Mouse (Mus musculus) embryo, embryonic 11.5 days (tissue): ENCODE results near the gene Mybpc1.

Source experiments
- DNase-seq: peaks from one replicate; pipeline ENCODE4 v3.0.0-alpha.2; 2012; ENCODE audit warnings: low read depth, low spot score

The Mybpc1 gene

GRCm38 (mm10) chr10:88604943-88605342 lies at the start of gene Mybpc1:
Gene Mybpc1, minus strand, starts transcription at chr10:88605152.
- peak; percentile 50 for DNase-seq

- no peak for DNase-seq
These were observed 40.5 kb upstream of the Mybpc1 start for GRCm38 (mm10) chr10:88645448-88645847.

- DNase-seq, result no peak
These were observed 26.5 kb upstream of the Mybpc1 start for GRCm38 (mm10) chr10:88631330-88631953.

GRCm38 (mm10) chr10:88630663-88631329 lies 25.8 kb upstream of the Mybpc1 start:
- DNase-seq, result no peak

GRCm38 (mm10) chr10:88627052-88627451 lies 22.1 kb upstream of the Mybpc1 start:
- DNase-seq, result no peak

GRCm38 (mm10) chr10:88626176-88626575 lies 21.2 kb upstream of the Mybpc1 start:
- no peak for DNase-seq

GRCm38 (mm10) chr10:88624300-88624699 lies 19.3 kb upstream of the Mybpc1 start:
- no peak for DNase-seq

GRCm38 (mm10) chr10:88622624-88623023 lies 17.7 kb upstream of the Mybpc1 start:
- no peak for DNase-seq

GRCm38 (mm10) chr10:88620809-88621208 lies 15.9 kb upstream of the Mybpc1 start:
- DNase-seq, result no peak

- DNase-seq, result no peak
These were observed 8.1 kb upstream of the Mybpc1 start for GRCm38 (mm10) chr10:88613051-88613450.

GRCm38 (mm10) chr10:88606686-88607085 lies 1.7 kb upstream of the Mybpc1 start:
- DNase-seq, result no peak

- DNase-seq, result no peak
These were observed 1.1 kb upstream of the Mybpc1 start for GRCm38 (mm10) chr10:88606065-88606464.

- no peak for DNase-seq
These were observed 1.2 kb downstream of the Mybpc1 start for GRCm38 (mm10) chr10:88603773-88604172.

GRCm38 (mm10) chr10:88603256-88603655 lies 1.7 kb downstream of the Mybpc1 start:
- DNase-seq, result no peak

- no peak for DNase-seq
These were observed 4.4 kb downstream of the Mybpc1 start for GRCm38 (mm10) chr10:88600591-88600990.

GRCm38 (mm10) chr10:88592316-88592715 lies 12.6 kb downstream of the Mybpc1 start:
- DNase-seq, result no peak

- DNase-seq, result no peak
These were observed 13.9 kb downstream of the Mybpc1 start for GRCm38 (mm10) chr10:88591042-88591441.

- no peak for DNase-seq
These were observed 20.5 kb downstream of the Mybpc1 start for GRCm38 (mm10) chr10:88584469-88584868.

GRCm38 (mm10) chr10:88580786-88581185 lies 24.2 kb downstream of the Mybpc1 start:
- DNase-seq, result no peak

- no peak for DNase-seq
These were observed 26.3 kb downstream of the Mybpc1 start for GRCm38 (mm10) chr10:88578651-88579050.

GRCm38 (mm10) chr10:88574115-88574635 lies 30.8 kb downstream of the Mybpc1 start:
- no peak for DNase-seq

- no peak for DNase-seq
These were observed 32.8 kb downstream of the Mybpc1 start for GRCm38 (mm10) chr10:88572123-88572522.

GRCm38 (mm10) chr10:88557046-88557445 lies 47.9 kb downstream of the Mybpc1 start:
- DNase-seq, result no peak
